Mouse (Mus musculus): ENCODE data around the gene Tpst1. TPM values are rescaled to one million over a fixed set of nuclear protein-coding genes. Genes with fewer than 3 reads are reported as not detected.

Gene Tpst1
- total and polyA plus RNA-seq, 3 experiments, result 31.7 to 32.3 TPM; not detected in 1

- no peak for DNase-seq (ENCODE audit: low read depth, low spot score)
- Histone ChIP-seq H3K9ac (ENCODE audit: control insufficient read depth, low read depth, low read length, poor library complexity, severe bottlenecking) (no peak overlapping the region), H3K27me3 (ENCODE audit: control insufficient read depth in 1 of 2, insufficient read depth in 2 of 2, low read length in 2 of 2) (no peaks in the 10 kb centered on the region), H3K4me3 (ENCODE audit: control insufficient read depth in 1 of 2, insufficient read depth in 1 of 2, low read depth in 2 of 2, low read length in 2 of 2) (no peak overlapping the region), H3K79me2 (ENCODE audit: control insufficient read depth, insufficient read depth, low read length, poor library complexity) (no peaks in the 10 kb centered on the region; the same call in 1 of the 2 replicates), H3K27ac (ENCODE audit: control insufficient read depth, low read depth, low read length) (no peak overlapping the region), H3K9me3 (replicated peaks; ENCODE audit: insufficient read depth, low read length) (no peaks in the 10 kb centered on the region), H3K36me3 (ENCODE audit: control insufficient read depth in 1 of 2, insufficient read depth in 2 of 2, low read length in 2 of 2) (no peaks in the 10 kb centered on the region), H3K4me1 (ENCODE audit: control insufficient read depth in 1 of 2, insufficient read depth in 2 of 2, low read length in 2 of 2) (no peaks in the 10 kb centered on the region)
- TF ChIP-seq GABPA (IDR thresholded peaks at IDR 0.05; ENCODE audit: low read depth, low read length), result no peak
- TF ChIP-seq GATA1 (IDR thresholded peaks at IDR 0.05; ENCODE audit: low read depth, low read length), result no peak
- no peak for TF ChIP-seq MAFK (IDR thresholded peaks at IDR 0.05; ENCODE audit: borderline replicate concordance, low read depth, low read length)
- no peak for TF ChIP-seq CHD1 (IDR thresholded peaks at IDR 0.05; ENCODE audit: low read depth, low read length)
These were observed 46.1 kb downstream of the Tpst1 start for GRCm38 (mm10) chr5:130119236-130119635.

GRCm38 (mm10) chr5:130120070-130120736, 47.1 kb downstream of the Tpst1 start:
- H3K27me3 ChIP-seq (ENCODE audit: control insufficient read depth in 1 of 2, insufficient read depth in 2 of 2, low read length in 2 of 2), result no peaks in the 10 kb centered on the region
- no peak for TF ChIP-seq MAX (IDR thresholded peaks at IDR 0.05; ENCODE audit: low read length)
- no peaks in the 10 kb centered on the region for H3K9me3 ChIP-seq (replicated peaks; ENCODE audit: insufficient read depth, low read length)
- no peak overlapping the region for H3K4me3 ChIP-seq (ENCODE audit: control insufficient read depth in 1 of 2, insufficient read depth in 1 of 2, low read depth in 2 of 2, low read length in 2 of 2)
- H3K79me2 ChIP-seq (ENCODE audit: control insufficient read depth, insufficient read depth, low read length, poor library complexity), result no peaks in the 10 kb centered on the region; the same call in 1 of the 2 replicates
- no peak for DNase-seq (ENCODE audit: low read depth, low spot score)
- H3K36me3 ChIP-seq (ENCODE audit: control insufficient read depth in 1 of 2, insufficient read depth in 2 of 2, low read length in 2 of 2), result no peaks in the 10 kb centered on the region
- no peak overlapping the region for H3K9ac ChIP-seq (ENCODE audit: control insufficient read depth, low read depth, low read length, poor library complexity, severe bottlenecking)
- no peak overlapping the region for H3K27ac ChIP-seq (ENCODE audit: control insufficient read depth, low read depth, low read length)
- no peaks in the 10 kb centered on the region for H3K4me1 ChIP-seq (ENCODE audit: control insufficient read depth in 1 of 2, insufficient read depth in 2 of 2, low read length in 2 of 2)

GRCm38 (mm10) chr5:130120904-130121303, 47.8 kb downstream of the Tpst1 start:
- Histone ChIP-seq H3K9ac (ENCODE audit: control insufficient read depth, low read depth, low read length, poor library complexity, severe bottlenecking) (no peak overlapping the region), H3K79me2 (ENCODE audit: control insufficient read depth, insufficient read depth, low read length, poor library complexity) (no peaks in the 10 kb centered on the region; the same call in 1 of the 2 replicates), H3K4me1 (ENCODE audit: control insufficient read depth in 1 of 2, insufficient read depth in 2 of 2, low read length in 2 of 2) (no peaks in the 10 kb centered on the region), H3K9me3 (replicated peaks; ENCODE audit: insufficient read depth, low read length) (no peaks in the 10 kb centered on the region), H3K36me3 (ENCODE audit: control insufficient read depth in 1 of 2, insufficient read depth in 2 of 2, low read length in 2 of 2) (no peaks in the 10 kb centered on the region), H3K4me3 (ENCODE audit: control insufficient read depth in 1 of 2, insufficient read depth in 1 of 2, low read depth in 2 of 2, low read length in 2 of 2) (no peak overlapping the region), H3K27ac (ENCODE audit: control insufficient read depth, low read depth, low read length) (no peak overlapping the region), H3K27me3 (ENCODE audit: control insufficient read depth in 1 of 2, insufficient read depth in 2 of 2, low read length in 2 of 2) (no peaks in the 10 kb centered on the region)
- DNase-seq (ENCODE audit: low read depth, low spot score), result no peak
- TF ChIP-seq MAX (IDR thresholded peaks at IDR 0.05; ENCODE audit: low read length), result no peak
- no peak for TF ChIP-seq CHD2 (IDR thresholded peaks at IDR 0.05; ENCODE audit: low read length)
- TF ChIP-seq TAL1 (IDR thresholded peaks at IDR 0.05; ENCODE audit: low read length), result no peak
- TF ChIP-seq ZKSCAN1 (IDR thresholded peaks at IDR 0.05; ENCODE audit: low read depth, low read length), result no peak
- no peak for TF ChIP-seq MEF2A (IDR thresholded peaks at IDR 0.05; ENCODE audit: extremely low read depth, insufficient replicate concordance, low read depth, low read length, poor library complexity, severe bottlenecking)
- TF ChIP-seq GABPA (IDR thresholded peaks at IDR 0.05; ENCODE audit: low read depth, low read length), result no peak
- TF ChIP-seq USF1 (IDR thresholded peaks at IDR 0.05; ENCODE audit: low read depth, low read length), result no peak

All from MEL (cell line).